Mouse (Mus musculus): ENCODE results near the gene Krt20.

Gene Krt20

DNA sequence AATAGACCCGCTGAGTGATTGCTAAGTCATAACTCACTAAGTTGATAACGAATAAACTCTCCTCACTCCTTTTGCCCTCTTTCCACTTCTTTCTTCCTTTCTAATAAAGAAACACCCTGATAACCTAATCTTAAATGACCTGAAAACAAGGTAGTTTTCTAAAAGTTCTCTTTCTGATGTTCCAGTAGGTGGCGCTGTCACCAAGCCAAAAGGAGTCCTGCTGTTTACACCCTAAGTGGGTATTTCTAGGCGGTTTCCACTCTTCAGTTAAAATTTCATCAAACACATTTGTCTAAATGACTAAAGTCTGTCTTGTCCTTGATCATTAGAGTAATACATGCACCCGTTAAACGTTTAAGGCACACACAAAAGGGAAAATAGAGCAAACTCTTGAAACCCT lies 24.7 kb downstream of the Krt20 start:
- peak; percentile 30 for DNase-seq (ENCODE audit: low read depth, low spot score)

DNA sequence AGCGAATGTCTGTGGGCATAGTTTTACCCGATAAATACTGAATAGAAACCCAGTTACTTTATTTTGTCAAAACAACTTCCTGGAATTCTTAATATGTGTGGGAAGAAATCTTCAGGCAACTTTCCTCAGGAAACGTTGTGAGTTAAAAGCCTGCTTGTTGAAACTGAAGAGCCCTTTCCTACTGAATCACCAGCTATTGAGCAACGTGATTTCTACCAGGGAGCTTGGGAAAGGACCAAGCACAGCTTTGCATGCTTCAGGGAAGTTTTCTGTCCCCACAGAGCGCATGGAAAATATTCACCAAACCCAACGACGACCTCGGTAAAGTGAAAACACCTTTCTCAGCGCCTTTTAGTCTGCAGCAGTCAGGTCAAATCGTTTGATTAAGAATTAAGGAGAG lies 31.8 kb downstream of the Krt20 start:
- DNase-seq (ENCODE audit: low read depth, low spot score): no peak

DNA sequence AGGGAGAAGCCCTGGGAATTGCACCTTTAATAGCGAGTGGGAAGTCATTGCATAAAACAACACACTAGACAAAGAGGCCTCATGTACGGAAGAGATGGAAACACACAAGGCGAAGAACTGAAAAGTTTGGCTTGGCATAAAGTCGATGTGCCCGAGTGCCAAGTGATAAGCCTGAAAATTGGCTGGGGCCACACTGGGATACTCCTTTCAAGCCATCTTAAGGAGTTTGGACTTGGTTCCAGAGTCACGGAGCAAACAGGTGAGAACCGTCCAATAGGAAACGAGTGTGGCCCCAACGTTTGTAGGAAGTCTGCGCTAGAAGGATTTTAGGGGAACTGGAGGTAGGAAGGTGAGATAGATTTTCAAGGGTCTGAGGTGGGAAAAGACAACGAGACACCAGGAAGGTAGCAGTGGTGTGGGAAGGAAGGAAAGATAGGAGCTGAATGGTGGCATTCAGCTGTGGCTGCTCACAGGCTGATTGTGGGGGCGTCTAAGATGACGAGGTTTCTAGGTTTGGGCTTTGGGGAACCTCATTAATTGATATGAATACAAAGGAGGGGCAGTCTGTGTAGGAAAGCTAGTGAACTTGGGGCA lies 37.9 kb downstream of the Krt20 start:
- DNase-seq (ENCODE audit: low read depth, low spot score): no peak

DNA sequence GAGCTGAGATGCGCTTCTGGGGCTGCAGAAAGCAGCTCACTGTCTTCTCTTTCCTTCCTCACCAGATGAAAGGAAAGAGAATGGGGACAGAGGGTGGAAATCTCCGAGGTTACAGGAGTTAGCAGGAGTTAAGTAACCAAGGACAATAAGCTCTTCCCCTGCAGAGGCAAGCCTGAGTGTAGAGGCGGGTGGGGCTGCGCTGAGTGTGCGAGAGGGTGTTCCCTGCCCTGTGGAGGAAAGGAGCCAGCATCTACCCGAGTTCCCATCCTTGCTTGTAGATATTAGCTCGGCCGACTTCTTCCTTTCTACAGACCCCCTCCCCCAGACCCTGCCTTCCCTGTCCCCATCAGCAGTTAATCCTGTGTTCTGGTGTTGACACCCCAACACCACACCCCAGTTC lies 39.1 kb downstream of the Krt20 start:
- DNase-seq (ENCODE audit: low read depth, low spot score): no peak

DNA sequence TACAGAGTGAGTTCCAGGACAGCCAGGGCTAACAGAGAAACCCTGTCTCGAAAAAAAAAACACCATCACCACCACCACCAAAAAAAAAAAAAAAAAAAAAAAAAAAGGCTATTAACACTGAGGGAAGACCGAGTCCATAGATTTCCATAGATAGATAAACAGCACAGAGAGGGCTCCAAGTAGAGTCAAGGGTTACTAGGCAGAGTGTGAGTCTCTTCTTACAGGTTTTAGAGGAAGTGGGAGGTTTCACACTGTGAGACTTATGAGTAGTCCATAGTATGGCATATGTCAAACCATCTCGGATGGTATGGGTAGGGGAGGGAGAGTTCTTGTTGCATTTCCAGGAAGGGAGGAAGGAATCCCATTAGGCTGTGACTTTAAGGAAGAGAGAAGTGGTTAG lies 39.9 kb downstream of the Krt20 start:
- DNase-seq (ENCODE audit: low read depth, low spot score): no peak

DNA sequence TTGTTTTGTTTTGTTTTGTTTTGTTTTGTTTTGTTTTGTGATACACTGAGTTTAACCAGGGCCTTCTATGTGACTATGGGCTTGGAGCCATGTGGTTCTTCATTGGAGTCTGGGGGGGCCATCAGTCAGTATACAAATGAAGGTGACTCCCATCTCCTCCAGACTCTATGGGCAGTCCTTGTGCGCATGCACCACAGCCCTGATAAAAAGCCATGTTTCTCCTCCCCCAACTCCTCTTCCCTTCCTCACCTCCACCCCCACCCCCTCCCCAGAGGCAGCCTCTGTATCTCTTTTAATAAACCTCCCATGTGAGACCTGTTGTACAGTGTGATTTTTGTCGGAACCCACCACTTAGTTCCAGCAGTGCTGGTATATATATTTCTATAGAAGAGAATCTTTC lies 41.3 kb downstream of the Krt20 start:
- no peak for DNase-seq (ENCODE audit: low read depth, low spot score)

DNA sequence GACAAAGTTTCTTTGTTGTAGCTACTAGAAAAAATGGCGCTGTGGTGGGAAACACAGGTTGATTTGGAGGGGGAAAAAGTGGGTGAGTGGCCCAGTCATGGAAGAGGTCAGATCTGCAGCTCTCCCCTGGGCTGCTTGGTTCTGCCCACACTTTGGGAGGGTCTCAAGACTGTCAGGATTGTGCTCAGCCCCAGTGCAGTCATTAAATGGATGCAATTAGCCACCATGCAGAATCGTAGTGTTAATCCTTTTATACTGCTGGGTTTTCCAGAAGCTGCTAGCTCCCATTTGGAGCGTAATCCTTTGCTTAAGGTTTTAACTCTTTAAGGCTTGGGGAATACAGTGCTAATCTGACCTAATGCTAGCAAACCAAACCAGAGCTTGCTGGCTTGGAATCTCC lies 41.9 kb downstream of the Krt20 start:
- peak; percentile 49 for DNase-seq (ENCODE audit: low read depth, low spot score)

DNA sequence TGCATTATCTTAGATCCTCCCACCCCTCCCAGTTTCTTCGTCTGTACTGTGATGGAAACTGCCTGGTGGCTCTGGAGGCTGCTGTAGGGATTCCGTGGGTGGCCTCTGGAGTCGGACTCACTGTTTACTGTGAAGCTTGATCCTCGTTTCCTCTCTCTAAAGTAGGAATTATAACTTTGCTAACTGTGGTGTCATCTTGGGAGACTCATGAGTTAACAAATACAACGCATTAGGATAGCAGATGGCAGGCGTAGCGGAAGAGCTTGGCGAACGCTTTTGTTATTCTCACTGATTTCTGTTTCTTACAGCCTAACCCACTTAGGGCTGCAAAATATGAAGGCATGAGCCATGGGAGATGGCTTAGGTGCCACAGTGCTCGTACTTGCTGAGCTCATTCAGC lies 45.5 kb downstream of the Krt20 start:
- no peak for DNase-seq (ENCODE audit: low read depth, low spot score)

DNA sequence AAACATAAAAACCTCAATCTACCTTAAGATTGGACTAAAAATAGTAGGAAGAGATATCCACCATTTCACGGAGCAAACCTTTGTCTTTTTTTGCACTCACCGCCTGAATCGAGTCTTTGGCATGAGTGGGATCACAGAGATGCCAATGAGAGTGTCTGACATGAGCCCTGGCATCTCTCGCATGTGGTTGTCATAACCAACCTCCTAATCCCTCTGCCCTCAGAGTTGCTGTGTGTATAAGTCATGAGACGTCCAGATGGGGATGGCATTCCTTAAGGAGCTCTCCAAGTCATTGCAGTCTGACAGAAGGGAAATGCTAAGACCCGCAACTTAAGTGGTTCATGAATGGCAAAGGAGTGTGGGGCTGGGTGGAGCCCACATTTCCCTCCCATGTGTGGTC lies 46.6 kb downstream of the Krt20 start:
- no peak for DNase-seq (ENCODE audit: low read depth, low spot score)

DNA sequence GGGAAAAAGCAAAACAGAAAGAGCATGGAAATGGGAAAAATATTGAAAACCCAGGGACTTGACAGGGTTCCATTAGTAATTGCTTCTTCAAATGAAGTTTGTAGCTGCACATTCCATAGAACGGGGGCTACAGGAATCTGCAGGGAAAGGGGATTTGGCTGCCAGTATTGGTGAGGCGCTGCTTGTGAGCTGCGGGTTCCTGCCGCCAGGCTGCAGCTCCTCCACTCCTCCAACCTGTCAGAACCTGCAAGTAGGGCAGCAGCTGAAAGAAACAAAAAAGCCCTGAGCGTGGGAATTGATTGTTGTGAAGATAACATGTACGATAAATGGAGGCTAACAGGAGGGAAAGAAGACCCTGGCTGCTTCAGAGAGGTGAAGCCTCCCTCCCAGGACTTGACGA lies 47.1 kb downstream of the Krt20 start:
- no peak for DNase-seq (ENCODE audit: low read depth, low spot score)

DNA sequence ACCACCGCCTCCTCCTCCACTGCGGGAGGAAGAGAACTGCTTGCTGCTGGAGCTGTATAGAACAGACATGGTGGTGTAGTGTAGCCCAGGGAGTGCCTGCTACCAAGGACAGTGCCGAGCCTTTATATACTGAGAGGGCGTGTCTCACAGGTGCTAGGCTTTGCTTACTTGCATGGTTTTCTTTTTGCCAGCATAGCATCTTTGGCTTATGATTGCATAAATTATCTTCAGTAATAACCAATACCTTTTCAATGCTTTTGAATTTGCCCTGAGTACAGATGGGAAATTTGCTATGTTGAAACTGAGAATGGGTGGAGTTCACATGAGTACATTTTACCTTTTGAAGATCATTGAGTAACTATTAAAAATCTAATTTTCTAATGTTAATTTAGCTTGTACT lies 48.7 kb downstream of the Krt20 start, which contains the start of gene Krt10:
Krt10 (minus strand) TSS at position 101 of the 400 bp plus-strand sequence.
- DNase-seq (ENCODE audit: low read depth, low spot score): no peak

DNA sequence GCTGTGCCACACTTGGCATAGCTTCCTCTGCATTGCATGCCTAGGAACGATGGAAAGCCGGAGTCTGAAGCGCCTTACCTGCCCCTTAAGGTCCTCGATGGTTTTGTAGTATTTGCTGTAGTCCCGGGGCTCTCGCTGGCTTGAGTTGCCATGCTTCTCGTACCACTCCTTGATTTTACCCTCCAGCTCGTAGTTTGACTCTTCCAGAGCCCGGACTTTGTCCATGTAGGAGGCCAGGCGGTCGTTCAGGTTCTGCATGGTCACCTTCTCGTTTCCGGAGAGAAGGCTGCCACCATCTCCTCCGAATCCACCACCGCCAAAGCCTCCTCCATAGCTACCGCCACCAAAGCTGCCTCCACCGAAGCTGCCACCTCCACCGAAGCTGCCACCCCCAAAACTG lies 49.3 kb downstream of the Krt20 start:
- no peak for DNase-seq (ENCODE audit: low read depth, low spot score)

DNA sequence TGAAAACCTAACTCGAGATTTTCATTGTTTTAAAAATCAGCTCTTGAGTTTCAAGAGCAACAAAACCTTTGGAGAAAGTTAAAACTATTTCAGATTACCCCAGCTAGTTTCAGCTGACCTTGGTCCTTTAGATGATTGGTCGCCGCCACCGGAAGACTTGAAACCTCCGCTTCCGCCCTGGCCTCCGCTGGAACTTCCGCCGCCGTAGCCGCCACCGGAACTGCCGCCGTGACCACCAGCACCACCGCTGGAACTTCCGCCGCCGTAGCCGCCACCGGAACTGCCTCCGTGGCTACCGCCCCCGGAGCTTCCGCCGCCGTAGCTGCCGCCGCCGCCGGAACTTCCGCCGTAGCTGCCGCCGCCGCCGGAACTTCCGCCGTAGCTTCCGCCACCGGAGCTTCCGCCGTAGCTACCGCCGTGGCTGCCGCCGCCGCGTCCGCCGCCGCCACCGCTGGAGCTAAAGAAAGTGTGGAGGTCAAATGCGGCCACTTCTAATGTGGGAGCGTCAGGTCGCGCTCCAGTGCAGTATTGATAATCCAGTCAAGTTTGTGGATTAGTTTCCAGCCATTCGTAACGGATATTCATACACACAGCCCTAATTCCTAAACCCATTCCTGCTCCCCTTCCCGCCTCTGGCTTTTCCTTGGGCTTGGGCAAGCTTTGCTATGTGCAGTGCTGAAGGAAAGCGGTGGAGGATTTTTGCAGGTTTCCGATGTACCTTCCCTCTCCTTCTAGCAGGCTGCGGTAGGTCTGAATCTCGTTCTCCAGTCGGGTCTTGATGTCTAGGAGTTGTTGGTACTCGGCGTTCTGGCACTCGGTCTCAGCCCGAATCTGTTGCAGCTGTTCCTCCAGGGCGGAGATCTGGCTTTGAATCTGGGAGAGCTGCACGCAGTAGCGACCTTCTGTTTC lies 51.9 kb downstream of the Krt20 start:
- DNase-seq (ENCODE audit: low read depth, low spot score): peak; percentile 73

DNA sequence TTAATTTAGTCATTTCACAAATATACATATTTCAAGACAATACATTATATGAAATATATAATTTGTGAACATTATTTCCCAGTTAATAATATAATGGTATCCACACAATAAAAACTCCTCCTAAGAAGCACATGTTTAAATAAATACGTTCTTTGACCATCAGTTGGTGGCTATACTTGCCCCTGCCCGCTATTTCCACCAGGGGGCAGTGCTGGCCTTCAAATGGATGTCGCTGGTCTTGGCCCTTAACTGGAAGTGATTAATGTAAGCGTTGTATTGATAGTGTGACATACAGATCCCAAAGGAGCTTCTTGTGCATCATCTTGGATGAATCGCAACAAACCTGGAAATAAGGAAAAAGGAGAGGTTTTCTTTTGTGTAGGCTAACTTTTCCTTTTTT lies 58.4 kb downstream of the Krt20 start:
- peak; percentile 76 for DNase-seq (ENCODE audit: low read depth, low spot score)

Measured in retina, postnatal 7 days (tissue).